Mouse (Mus musculus): Measurements from ENCODE around the gene Slc27a5.
A peak's percentile ranks its signal among the peaks of the same experiment; 100 is the strongest.

Slc27a5 gene

DNA sequence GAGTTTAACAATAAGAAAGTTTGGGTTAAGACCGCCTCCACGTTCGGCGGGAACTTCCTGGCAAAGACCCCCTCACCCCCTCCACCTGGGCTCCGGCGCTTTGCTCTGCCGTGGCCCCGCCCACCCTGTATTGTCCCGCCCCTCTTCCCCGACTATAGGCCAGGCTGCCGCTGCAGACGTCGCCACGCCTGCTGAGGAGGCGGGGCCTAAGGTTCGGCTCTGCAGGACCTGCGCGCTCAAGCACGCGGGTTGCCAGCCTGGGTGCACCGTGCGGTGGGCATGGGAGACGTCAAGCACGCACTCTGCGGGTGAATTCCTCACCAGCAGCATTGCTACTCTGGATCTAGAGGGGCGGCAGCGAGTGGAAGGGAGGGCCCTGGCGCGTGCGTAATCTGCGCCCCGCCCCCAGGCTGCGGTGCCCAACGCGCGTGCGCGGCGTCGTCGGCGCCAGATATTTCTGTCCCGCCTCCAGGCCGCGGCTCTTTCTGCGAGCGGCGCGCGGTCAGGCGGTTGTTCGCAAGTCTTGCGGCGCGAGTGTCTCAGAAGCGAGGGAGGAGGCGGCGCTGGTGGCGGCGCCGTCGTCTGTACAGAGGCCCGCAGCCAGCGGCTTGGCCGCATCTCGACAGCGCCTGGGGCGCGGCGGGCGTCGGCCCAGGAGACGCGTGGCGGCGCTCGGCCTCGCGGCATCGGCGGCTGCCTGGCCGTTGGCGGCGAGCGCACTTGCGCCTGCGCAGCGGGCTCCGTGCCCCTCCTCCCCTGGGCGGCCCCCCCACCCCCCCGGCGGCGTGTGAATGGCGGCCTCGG, 26.1 kb upstream of the Slc27a5 start:
- DNase-seq = peak; percentile 96

DNA sequence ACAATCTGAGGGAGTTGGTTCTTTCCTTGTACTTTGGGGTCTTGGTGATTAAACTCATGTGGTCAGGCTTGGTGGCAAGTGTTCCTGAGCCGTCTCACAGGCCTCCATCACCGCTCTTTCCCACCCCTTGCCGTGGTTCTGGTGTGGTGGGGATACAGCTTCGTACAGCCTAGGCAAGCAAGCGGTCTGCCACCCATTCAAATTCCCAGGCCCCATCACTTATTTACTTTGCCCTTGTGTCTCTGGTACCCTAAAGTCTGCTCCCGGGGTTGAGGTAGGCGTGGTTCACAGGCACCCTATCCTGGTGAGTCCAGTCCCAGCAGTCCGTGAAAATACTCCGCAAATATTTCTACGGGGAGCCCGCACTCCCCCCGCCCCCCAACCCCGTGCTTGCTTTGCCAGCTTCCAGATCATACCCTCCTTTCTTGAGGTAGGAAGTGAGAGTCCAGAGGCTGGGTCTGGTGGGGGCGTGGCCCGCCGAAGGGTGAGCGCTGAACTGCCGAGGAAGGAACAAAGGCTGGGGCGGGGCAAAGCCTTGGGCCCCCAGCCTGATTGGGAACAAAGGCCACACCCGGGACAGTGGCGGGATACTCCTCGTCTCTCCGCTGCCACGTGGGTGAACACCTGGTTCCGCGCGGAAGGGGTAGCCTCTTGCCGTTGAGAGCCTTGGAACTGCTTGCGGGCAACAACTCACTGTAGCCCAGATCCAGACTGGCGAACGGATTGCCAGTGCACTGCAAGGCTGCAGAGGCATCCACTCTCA, 25.0 kb upstream of the Slc27a5 start:
- peak; percentile 88 for DNase-seq

DNA sequence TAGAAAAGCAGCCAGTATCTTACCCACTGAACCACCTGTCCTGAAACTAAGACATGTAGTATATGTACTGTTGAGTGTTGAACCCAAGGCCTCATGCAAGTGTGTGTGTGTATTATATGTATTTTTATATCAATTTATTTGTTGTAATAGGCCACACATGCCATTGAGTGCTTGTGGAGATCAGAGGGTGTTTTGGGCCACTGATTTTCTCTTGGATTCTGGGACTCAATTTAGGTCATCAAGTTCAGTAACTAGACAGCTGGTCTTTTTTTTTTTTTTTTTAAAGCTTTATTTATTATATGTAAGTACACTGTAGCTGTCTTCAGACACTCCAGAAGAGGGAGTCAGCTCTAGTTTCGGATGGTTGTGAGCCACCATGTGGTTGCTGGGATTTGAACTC, 17.2 kb upstream of the Slc27a5 start:
- DNase-seq = no peak

DNA sequence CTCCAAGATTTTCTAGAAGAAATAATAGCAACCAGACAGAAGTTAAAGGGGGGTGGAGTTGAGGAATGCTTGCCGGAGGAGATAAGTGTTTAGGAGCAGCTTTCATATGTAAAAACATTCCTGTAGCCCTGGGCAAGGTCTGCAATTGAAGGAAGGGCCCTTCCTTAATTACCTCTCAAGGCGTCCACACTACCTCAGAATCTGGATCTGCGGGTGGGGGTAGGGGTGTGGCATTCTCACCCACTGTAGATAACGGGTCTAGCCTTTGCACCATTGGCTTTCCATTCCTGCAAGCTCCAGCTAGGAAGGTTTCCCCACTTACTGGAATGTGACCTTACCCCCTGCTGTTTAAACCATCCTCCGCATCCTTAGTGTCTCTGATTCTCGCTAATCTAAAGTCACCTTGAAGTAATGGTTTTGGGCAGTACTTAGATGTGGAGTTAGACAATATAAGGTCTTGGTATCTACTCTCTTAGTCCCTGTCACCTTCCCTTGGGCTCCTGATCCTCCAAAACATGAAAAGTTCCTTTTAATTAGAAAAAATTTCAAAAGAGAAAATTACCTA, 16.4 kb upstream of the Slc27a5 start:
- no peak for DNase-seq

DNA sequence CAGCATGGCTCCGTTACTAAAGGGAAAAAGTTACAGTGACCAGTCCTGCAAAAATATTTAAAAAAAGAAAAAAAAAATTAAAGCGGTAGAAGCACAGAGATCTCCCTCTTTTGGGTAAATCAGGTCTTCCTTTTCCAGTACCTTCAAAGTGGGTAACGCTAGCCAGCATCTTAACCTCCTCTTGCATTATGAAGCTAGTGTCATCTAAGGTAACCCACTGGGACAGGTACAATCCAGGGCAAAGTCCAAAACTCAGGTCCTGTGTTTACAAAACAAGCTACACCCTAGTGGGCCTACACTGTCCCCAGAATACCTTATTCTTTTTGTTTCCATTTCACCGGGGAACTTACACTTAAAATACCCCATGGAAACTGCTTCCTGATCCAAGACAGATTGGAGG, 15.7 kb upstream of the Slc27a5 start:
- no peak for DNase-seq

DNA sequence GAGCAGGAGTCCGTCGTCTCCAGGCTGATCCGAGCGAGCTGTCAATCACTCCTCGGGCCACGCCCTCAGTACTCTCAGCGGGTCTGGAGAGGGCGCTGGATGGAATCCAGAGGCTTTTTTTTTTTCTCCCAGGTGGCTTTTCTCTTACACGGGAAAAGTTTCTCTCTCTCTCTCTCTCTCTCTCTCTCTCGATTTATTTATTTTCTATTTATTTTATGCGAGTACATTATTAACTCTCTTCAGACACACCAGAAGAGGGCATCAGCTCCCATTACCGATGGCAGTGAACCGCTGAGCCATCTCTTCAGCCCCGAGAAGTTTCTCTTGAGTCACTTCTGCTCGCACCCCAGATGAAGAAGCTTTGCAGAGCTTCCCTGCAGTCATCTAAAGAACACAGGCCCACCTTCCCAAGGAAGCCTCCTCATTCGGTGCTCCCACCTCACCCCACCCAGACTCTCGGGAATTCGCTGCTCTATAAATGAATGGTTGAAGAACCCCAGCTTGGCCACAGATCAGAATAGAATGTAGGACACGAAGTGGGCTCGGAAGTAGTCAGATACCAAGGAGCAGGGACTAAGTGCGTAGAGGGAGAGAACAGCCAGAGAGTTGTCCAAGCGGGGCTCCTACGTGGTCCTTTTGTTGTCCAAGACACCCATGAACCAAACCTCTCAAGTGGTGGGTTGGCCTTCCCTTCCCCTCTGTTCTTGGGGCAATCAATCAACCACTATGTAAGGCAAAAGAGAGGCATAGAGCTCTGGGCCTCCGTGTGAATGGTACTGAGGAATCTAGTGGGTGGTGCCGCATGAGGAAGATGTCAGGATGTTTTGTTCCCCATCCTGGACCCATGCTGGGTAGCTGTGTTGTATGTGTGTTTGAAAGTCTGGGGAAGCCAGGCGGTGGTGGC, 12.3 kb upstream of the Slc27a5 start, which contains the start of gene Zbtb45:
Gene Zbtb45, minus strand, starts transcription at position 30 of the 904 bp plus-strand sequence.
- DNase-seq = no peak

DNA sequence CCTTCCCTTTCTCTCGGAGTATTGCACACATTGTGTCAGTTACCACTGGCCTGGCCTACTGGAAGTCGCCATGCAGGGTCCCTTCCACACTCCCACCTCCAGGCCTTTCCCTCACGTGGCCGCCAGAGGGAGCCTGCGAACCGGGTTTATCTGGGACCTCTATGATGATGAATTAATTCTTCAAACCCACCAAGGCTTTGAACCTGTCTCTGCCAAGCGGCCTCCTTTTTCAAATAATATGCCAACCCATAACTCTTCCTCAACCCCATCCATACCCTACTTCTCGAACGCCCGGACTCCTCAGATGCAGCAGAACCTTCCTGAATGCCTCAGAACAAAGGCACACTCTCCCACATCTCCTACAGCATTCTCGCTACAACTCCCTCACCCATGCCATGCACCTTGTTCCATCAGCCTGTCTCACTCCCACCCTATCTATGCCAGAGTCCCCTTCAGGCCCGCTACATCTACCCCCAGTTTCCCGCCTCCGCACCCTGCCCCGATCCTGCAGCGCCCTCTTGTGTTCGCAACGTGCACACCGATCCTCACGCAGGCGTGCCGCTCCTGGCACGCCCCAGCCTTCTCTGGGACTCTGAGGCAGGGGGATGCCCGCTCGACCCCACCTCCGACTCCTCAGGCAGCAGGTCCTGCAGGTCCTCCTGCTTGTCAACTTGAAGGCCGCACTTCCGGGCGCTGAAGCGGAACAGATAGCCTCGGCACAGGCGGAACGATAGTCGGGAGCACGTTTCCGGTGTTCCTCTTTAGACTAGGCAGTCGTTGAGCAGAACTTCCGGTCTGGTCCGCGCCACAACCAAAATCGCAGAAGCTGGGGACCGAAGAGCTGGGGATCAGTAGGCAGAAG, 11.4 kb upstream of the Slc27a5 start:
- DNase-seq = peak; percentile 97

DNA sequence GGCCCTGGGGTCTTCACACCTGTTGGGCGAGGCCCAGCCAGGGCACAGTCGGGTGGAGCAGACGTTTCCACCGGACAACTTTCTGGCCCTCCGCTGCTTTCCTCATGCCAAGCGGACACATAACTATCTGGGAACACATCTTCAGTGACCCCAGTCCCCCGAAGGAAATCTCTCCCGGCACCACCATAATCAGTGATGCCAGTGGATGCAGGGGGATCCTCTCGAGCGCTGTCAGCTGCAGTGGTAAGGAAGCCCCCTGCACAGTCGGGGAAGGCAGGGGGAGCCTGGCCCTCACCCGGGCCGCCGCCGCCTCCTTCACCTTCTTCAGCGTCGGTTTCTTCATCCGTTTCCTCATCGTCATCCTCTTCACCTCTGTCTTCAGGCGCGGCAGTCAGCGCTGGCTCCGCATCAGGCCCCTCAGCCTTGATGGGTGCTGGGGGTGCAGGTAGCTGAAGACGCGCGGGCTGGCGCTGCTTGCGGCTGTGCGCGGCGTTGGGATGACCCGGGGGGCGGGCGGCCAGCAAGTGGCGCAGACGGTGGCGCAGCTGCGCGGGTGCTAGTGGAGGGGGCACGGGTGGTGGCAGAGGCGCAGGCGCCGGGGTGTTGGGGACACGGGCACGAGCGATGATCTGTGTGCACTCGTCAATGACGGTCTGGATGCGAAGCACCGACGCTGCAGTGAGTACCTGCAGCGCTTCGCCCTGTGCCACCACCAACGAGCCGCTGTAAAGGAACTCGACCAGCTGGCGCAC, 9.5 kb upstream of the Slc27a5 start:
- no peak for DNase-seq

DNA sequence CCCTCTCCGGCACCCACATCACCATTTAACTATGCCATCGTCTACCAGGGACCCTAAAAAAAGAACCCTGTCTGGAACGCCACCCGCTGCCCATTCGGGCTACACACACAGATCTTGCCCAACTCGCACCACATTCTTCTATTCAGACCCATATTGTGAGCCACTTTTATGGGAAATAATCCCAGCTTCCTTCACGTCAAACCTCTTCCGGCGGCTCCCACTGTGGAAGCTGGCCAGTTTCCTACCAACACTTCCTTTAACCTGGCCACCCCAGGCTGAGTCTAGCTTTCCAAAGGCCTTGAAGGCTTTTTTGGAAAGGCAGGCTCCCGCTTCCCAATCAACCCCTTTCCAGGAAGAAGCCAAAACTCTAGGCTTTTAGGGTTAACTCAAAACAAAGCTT, 8.5 kb upstream of the Slc27a5 start:
- no peak for DNase-seq

DNA sequence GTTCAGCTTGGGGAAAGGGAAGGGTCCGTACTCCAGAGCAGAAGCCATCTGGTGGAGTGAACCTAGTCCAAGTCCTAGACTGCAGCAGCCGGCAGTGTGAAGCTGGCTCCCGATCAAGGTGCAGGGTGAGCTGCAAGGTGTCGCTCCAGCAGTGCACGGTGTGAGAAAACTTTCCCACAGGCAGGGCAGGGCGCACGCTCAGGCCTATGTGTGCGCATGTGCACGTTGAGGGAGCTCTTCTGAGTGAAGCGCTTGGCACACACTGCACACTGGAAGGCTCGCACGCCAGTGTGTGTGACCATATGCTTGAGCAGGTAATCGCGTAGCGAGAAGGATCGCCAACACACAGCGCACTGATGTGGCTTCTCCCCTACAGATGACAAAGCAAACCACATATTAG, 8.0 kb upstream of the Slc27a5 start:
- DNase-seq = no peak

DNA sequence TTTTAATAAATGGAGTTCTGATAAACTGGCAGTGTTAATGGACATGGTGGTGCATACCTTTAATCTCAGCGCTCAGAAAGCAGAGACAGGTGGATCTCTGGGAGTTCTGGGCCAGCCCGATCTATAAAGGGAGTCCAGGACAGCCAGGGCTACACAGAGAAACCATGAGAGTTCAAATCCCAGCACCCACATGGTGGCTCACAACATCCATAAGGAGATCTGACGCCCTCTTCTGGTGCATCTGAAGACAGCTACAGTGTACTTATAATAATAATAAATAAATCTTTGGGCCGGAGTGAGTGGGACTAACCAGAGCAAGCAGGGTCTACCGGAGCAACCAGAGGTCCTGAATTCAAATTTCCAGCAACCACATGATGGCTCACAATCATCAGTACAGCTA, 5.4 kb upstream of the Slc27a5 start:
- no peak for DNase-seq

DNA sequence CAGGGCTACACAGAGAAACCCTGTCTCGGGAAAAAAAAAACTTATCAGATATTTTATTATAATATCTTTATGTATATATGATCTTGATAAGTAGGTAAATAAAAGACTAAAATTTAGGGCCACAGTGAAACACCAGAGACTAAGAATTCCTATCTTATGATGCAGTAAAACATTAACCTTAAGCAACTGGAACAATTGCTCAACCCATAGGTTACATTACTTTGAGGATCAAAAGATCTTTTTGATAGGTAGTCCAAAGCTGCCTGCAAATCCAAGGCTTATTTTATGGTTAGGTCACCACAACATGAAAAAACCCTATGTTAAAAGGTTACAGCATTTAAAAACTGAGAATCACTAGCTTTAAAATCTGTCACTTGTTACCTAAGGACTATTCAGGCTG, 3.6 kb upstream of the Slc27a5 start:
- DNase-seq = no peak

DNA sequence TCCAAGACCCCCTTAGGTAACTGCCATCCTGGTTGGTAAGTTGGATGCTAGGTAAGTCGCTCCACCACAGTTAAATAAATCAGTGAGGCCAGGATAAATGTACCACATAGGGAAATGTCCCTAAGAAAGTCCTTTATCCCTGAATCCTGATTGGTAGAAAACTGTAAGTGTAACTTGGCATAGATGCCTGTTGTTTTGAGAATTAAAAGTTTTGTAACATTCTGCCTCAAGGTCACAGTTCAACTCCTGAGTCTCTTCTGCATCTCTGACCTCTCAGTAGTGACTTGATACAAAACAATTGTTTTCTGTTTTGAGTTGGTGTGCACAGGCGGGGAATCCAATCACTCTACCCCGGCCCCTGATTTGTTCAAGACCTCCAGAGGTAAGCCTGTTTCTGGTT, 859 bp upstream of the Slc27a5 start, which contains the start of gene Trim28:
Gene Trim28, plus strand, starts transcription at position 264 of the 400 bp plus-strand sequence.
- DNase-seq = no peak

DNA sequence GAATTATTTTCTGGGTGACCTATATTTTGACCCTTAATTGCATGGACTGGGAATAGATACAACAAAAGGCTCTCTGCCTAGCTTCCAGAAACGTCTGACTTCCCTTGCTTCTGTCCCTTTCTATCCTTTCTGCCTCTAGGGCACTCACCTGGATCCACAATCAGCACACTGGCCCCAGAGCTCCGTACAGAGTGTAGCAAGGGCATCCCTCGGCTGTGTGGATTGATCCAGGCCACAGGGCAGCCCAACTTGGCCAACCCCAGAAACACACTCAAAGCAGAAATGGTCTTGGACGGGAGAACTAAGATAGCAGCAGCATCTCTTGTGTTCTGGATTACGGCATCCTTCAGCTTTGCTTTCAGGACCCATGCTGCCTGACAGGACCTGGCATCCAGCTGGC, 762 bp downstream of the Slc27a5 start:
- DNase-seq = no peak

DNA sequence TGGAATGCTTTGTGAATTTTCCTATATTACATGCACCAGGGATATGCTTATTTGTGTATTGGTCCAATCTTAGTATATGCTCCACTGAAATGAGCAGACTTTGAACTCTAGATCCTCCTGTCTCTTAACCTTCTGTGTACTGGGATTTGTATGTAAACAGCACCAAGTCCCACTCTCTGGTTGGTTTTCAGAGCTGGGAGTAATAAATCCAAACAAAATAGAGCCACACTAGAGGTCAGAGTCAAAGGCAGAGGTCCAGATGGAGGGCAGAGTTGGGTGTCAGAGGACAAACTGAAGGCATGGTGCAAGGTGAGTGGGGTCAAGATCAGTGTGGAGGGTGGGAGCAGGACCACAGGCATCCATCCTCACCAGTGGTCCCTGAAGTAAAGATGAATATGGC, 2.1 kb downstream of the Slc27a5 start:
- no peak for DNase-seq

DNA sequence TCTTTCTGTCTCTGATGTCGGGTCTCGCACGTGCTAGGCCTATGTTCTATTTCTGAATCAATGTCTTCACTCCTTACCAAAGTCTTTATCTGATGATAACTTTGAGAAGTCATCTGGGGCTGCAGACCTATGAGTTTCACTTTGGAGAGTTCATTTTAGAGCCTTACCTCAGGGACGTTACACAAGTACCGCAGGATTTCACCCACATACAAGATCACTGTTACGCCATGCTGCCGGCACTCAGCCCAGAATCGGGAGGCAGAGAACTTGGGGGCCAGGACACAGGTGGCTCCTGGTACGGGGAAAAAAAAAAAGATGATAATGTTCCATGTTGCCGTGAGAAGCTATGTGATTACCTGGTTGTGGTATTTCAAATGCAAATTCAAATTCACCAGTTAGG, 4.8 kb downstream of the Slc27a5 start:
- no peak for DNase-seq

DNA sequence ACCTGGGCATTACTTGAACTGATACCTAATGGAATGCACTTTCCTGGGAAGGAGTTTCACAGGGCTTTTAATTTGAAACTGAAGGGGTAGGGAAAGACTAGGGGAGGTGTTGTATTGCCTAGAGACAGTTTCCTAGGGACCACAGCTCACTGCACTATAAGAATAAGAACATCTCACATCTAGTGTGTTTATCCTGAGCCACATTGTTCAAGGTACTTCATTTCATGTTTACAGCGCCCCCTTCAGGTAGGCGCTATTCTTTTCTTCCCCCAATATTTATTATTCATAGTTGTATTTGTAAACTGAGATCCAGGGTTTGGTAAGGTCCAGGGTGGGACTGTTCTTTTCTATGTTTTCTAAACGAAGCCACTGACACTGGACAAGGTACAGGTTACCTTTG, 5.8 kb downstream of the Slc27a5 start:
- DNase-seq = peak; percentile 54

DNA sequence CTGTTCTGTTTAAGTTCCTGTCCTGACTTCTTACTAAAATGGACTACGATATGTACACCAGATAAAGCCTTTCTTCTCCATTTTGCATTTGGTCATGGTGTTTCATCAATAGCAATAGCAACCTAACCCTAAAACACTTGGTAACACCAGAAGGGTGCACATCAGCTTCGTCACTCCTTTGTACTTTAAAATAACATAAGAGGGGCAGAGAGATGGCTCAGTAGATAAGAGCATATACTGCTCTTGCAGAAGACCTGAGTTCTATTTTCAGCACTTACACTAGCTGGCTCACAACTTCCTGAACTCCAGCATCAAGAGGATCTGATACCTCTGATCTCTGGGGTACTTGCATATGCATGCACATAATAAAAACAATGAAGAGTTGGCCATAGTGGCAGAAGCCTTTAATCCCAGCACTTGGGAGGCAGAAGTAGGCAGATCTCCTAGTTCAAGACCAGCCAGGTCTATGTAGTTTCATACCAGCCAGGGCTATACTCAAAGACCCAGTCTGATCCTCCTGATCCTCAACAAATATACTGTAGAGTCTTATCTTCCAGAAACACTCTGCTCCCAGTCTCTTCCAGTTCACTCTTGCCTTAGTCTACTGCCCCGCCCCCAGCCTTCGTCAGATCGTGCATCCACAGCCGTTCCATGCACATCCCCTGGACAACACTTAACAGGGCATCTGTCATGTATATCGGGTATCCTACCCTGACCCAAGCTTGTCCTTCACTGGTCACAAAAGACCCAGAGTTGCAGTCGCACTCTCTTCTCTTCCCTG, 10.4 kb downstream of the Slc27a5 start:
- DNase-seq = no peak

DNA sequence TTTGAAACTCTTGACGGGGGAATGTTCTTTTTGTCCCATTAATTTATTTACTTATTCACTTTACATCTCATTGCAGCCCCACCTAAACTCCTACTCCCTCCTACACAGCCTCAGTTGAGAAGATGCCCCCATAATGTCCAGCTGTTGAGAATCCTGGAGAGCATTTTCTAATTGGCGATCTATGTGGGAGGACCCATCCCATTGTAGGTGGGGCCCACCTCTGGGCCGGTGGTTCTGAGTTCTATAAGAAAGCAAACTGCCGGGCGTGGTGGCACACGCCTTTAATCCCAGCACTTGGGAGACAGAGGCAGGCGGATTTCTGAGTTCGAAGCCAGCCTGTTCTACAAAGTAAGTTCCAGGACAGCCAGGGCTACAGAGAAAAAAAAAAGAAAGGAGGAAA, 11.1 kb downstream of the Slc27a5 start:
- no peak for DNase-seq

DNA sequence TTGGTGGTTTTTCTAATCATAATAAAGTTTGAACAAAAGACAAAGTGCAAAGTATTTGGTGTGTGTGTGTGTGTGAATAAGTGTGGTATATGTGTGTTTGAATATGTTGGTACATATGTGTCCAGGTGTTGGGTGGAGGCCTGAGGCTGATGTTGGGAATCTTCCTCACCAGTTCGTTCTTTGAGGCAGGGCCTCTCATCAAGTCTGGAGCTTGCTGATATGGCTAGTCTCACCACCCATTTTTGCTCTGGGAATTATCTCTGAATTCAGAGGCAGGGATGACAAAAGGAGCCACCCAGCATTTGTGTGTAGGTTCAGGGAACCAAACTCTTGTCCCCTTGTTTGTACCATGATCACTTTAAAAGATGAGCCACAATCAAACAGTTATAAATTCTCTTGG, 12.3 kb downstream of the Slc27a5 start:
- DNase-seq = no peak

Measured in retina, postnatal 1 day (tissue).